Mouse (Mus musculus): Measurements from ENCODE around the gene Erbb4.

- TF ChIP-seq CTCF (IDR thresholded peaks at IDR 0.05; ENCODE audit: low read depth, low read length) (no peak), POLR2A (IDR thresholded peaks at IDR 0.05; ENCODE audit: borderline replicate concordance, low read depth, low read length) (no peak)
Observed at GRCm38 (mm10) chr1:68150572-68150971, 957.3 kb downstream of the Erbb4 start.
